Mouse (Mus musculus) gonadal fat pad, adult 2 months (tissue): Measurements from ENCODE around the gene Krt8. TPM values are rescaled to one million over a fixed set of nuclear protein-coding genes. Genes with fewer than 3 reads are reported as not detected.
"Not testable (repeated sequence)": the region's sequence is repeated elsewhere in the genome, so short reads cannot be mapped to it uniquely, and the experiment has no call there.

Experiments used
- DNase-seq: peaks from one replicate; pipeline ENCODE4 v3.0.0-alpha.2; 2012; ENCODE audit warnings: low read depth
- polyA plus RNA-seq: library from polyadenylated mRNA; depleted of rRNA; stranded (reverse); fragments of >200 nt; gene quantifications from 2 replicates; pipeline ENCODE4 v1.2.3, GENCODE M21; 2012

Gene Krt8
- polyA plus RNA-seq, 1 experiment, result 186 TPM

- no peak for DNase-seq
These were observed 3.1 kb upstream of the Krt8 start for GRCm38 (mm10) chr15:102007097-102008069.

GRCm38 (mm10) chr15:102006317-102006716 is 2.0 kb upstream of the Krt8 start:
- DNase-seq, result no peak

- no peak for DNase-seq
These were observed 1.0 kb upstream of the Krt8 start for GRCm38 (mm10) chr15:102005290-102005689.

- DNase-seq, result no peak
These were observed 766 bp downstream of the Krt8 start for GRCm38 (mm10) chr15:102003516-102003915.

- DNase-seq, result no peak
These were observed 1.4 kb downstream of the Krt8 start for GRCm38 (mm10) chr15:102002646-102003488.

GRCm38 (mm10) chr15:101999676-102000335 is 4.5 kb downstream of the Krt8 start:
- no peak for DNase-seq

- no peak for DNase-seq
These were observed 5.1 kb downstream of the Krt8 start for GRCm38 (mm10) chr15:101999156-101999555.

GRCm38 (mm10) chr15:101996450-101997078 is 7.7 kb downstream of the Krt8 start:
- DNase-seq, result not testable (repeated sequence)

GRCm38 (mm10) chr15:101995484-101996236 is 8.6 kb downstream of the Krt8 start:
- DNase-seq, result no peak

GRCm38 (mm10) chr15:101994365-101994764 is 9.9 kb downstream of the Krt8 start:
- DNase-seq, result no peak

- DNase-seq, result no peak
These were observed 13.3 kb downstream of the Krt8 start for GRCm38 (mm10) chr15:101990946-101991345.

- DNase-seq, result no peak
These were observed 15.6 kb downstream of the Krt8 start for GRCm38 (mm10) chr15:101988714-101989113.

- no peak for DNase-seq
These were observed 16.2 kb downstream of the Krt8 start for GRCm38 (mm10) chr15:101988119-101988518.

GRCm38 (mm10) chr15:101984746-101985145 is 19.5 kb downstream of the Krt8 start:
- no peak for DNase-seq

- no peak for DNase-seq
These were observed 20.2 kb downstream of the Krt8 start for GRCm38 (mm10) chr15:101983949-101984601.

GRCm38 (mm10) chr15:101983315-101983948 is 20.9 kb downstream of the Krt8 start:
- no peak for DNase-seq

GRCm38 (mm10) chr15:101980849-101981248 is 23.4 kb downstream of the Krt8 start:
- DNase-seq, result no peak

GRCm38 (mm10) chr15:101977043-101977726 is 27.1 kb downstream of the Krt8 start:
- no peak for DNase-seq

- no peak for DNase-seq
These were observed 27.6 kb downstream of the Krt8 start for GRCm38 (mm10) chr15:101976641-101977040.
